Mouse (Mus musculus): ENCODE data around the gene Vash1.

Gene Vash1

DNA sequence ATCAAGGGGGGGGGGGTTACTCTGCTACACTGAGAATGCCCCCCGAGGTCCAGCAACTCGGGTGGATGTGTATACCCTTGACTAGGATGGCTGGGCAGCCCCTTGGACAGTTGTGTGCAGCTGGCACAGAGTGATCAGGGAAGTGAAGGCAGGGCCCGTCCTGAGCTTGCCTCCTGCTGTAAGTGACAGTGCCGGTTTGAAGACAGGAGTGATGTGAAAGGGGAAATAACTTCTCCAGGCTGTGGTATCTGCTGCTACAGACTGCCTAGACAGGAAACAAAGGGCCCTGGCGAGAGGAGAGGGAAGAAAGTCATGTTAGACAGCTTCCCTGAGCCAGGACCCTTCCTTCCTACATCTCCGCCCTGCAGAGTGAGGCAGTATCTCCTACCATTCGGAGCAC is 5.2 kb downstream of the Vash1 start:
- in situ Hi-C loops (cut with MboI, MseI): no loop called here

DNA sequence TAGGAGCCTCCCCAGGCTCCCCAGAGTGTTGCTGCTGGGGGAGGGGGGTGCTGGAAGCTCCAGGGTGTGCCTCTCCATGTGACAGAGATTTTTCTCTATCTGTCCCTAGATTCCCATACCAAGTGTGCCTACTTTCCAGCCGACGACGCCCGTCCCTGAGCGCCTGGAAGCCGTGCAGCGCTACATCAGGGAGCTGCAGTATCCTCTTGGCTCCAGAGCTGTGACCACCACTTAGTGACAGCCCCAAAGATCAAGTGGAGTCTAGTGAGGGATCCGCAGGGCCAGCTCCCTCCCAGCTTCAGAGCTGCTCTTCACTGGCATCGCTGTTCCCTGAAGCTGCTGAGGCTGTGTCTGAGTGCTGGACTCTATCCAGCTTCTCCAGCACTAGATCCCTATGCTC is 6.8 kb downstream of the Vash1 start:
- in situ Hi-C loops (cut with MboI, MseI): no loop called here

DNA sequence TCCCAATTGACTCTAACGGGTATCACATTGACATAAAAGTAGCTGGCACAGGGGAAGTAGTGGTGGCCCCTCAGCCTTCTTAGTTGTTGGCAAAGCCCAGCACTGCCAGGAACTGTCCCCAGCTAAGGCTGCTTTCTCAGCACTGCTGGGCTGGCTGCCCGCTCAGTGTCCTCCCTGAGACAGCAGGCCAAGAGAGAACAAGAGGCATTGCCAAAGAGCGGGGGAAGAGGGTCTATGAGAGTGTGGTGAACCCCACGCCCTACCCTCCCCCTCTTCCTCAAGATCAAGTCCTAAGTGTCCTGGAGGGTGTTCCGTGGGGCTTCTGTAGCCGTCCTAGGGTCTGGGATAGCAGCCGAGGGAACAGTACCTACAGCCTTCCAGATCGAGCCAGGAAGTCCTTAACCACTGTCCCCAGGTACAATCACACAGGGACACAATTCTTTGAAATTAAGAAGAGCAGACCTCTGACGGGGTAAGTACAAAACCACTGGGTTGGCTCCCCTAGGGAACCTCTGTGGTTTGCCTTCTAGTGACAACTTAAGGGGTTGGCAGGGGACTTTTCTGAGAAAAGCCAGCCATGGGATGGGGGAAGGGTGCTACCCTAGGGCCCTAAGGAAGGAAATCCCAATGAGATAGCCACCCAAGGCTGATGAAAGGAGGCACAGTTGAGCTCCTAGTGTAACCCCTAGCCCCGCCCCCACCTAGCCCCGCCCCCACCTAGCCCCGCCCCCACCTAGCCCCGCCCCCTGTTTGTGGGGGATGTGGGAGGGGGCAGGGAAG is 8.2 kb downstream of the Vash1 start:
- in situ Hi-C loops (cut with MboI, MseI): no loop called here

DNA sequence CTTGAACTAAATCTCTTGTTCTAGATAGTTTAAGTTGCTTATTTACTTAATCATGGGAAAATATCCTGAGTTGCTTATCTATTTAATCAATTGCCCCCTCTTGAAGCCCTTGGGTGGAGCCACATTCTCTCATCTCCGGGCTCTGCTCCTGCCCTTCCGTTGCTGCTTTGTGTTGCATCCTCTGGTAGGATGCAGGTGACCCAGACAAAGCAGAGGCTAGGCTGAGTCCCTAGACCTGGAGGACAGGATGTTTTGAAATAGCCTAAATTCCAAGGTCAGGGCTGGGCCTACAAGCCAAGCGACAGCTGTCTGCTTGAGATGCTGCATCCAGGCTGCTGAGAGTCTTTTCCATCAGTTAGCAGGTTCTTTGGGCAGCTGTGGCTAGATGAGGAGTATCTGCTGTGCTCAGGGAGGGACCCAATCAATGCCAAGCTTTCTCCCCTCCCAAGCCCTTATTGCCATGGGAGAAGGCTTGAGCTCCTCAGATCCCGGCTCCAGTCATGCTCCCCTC is 9.0 kb downstream of the Vash1 start:
- in situ Hi-C loops (cut with MboI, MseI): no loop called here

DNA sequence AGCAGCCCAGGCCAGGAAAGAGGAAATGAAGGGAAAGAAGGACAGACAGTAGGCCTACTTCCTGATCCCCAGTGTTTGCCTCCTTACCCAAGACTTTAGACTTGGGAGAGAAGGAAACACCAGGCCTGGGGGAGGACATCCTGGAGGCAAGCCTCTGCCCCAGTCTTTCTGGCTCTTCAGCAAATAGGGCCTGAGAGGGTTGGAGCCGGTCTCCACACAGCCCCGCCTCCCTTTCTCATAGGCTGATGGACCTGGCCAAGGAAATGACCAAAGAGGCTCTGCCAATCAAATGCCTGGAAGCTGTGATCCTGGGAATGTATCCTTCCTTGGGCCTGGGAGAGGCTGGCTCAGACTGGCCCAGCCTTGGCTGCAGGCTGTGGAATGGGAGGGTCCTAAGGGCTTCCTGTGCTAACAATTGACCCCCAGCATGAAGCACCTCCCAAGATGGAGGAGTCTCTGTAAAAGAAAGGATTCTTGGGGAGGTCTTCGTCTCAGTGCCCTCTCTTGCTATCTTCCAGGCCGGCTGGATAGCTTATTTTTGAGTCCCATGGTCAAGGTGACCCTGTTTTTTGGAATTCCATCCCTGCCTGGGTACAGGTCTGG is 9.6 kb downstream of the Vash1 start:
- in situ Hi-C loops (cut with MboI, MseI): no loop called here

DNA sequence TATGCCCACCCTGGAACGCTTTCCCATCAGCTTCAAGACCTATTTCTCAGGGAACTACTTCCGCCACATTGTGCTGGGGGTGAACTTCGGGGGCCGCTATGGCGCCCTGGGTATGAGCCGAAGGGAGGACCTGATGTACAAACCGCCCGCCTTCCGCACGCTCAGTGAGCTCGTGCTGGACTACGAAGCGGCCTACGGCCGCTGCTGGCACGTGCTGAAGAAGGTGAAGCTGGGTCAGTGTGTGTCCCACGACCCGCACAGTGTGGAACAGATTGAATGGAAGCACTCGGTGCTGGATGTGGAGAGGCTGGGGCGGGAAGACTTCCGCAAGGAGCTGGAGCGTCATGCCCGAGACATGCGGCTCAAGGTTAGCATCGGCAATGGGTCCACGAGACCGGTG is 10.4 kb downstream of the Vash1 start:
- in situ Hi-C loops (cut with MboI, MseI): no loop called here

DNA sequence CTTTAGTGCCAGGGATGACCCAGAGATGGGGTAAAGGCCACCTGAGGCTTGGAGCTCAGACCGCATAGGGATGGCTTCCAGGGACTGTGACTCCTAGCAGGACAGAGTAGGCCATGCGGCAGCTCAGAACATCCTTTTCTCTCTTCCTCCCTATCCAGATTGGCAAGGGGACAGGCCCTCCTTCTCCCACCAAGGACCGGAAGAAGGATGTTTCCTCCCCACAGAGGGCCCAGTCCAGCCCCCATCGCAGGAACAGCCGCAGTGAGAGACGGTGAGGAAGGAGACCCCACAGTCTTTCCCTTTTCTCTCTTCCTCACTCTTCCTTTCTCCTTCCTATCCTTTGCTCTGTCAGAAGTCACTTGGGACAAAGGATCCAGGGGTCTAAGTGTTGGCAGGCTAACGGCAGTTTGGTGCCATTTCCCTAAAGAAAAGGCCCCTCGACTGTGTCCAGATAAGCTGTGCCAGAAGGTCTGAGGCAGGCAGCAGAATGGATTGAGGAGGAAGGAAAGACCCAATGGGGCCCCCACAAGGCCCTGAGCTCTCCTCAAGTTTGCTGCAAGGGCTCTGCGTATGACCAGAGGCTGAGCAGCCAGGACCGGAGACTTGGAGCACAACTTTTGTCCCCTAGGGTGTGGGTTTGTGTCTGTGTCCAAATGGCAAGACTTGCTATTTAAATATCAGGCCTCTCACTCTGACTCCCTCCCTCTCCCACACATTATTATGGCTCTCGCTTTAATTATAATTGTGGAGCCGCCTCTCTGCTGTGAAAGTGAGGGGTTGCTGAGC is 12.4 kb downstream of the Vash1 start:
- in situ Hi-C loops (cut with MboI, MseI): no loop called here

DNA sequence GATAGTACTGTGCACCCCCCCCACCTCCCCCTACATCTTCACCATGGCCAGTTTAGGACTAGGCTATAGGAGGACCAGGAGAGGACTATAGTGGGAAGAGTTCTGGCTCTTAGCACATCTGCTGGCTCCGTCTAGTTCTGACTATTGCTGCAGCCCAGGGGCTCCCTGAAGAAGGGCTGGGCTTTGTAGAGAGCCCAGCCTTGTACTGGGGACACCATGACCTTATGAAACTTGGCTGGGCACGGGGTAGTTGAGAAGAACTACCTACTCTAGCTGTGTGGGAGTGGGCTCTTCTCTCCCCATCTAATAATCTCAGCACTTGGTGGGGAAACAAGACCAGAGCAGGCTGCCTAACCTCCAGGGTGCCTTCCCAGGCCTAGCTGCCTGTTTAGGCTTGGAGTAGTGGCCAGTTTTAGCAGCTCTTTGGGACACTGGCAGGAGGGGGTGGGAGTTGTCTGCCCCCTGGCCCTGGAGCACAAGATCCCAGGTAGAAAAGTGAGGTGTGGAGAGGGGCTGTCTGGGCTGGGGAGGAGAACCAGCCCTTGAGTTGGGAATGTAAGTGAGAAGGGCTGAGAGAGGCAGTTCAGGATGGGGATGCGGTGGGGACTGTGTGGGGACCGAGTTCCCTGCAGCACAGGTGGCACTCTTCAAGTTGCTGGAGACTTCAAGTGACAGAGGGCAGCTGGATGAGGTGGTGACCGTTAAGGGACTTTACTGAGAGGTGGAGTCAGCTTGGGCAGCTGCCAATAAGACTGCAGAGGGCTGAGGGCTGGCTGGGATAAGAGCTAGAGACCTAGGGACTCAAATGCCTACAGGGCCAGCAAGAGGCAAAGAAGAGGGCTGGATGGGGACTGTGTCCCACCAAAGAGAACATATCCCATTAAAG is 14.2 kb downstream of the Vash1 start:
- in situ Hi-C loops (cut with MboI, MseI): no loop called here

DNA sequence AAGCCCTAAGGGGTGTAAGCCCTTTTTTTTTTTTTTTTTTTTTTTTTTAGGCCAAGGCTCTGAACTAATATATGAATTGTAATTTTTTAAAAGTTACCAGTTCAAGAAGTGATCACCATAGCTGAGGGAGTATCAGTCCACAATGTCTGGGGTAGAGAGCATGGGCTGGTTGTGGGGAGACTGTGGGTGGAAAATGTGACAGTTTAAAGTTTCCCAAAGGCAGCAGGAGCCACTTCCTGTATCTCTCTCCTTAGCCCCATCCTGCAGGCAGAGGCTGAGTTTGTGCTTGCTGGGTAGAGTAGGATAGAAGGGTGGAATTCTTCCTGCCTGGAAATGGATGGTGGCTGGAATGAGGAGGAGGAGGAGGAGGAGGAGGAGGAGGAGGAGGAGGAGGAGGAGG is 14.9 kb downstream of the Vash1 start:
- in situ Hi-C loops (cut with MboI, MseI): no loop called here

DNA sequence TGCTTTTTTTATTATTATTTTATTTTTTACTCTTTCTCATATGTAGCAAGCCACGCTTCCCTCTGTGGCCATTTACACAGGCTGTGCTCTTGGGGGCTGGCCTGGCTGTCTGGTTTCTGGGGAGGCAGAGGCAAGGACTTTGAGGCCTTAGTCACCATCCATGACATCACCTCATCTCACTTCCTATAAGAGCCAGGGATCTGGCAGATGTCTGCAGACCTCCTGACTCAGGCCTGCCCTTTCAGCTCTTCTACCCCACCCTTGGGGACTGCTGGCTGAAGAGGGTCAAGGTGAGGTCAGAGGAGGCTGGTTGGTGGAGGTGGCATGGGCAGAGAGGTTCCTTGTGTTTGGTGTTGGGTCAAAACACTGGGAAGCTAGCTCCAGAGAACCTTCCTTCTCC is 15.9 kb downstream of the Vash1 start:
- in situ Hi-C loops (cut with MboI, MseI): no loop called here

DNA sequence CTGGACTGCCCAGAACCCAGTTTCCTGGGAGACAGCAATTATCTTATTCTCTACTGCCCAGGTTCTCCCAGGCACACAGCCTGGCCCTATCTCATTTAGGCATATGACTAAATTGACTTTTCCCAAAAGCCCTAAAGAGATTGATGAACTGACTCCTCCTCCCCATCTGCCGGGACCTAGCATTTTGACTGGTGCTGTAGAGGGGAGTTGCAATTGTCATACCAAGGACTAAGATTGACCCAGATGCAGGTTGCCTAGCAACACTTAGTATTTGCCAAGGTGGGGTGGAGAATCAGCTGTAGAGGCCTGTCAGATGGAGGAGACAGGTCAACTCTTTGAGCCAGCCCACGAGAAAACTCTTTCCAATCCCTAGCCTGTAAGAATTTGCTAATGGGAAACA is 19.5 kb downstream of the Vash1 start:
- in situ Hi-C loops (cut with MboI, MseI): no loop called here

DNA sequence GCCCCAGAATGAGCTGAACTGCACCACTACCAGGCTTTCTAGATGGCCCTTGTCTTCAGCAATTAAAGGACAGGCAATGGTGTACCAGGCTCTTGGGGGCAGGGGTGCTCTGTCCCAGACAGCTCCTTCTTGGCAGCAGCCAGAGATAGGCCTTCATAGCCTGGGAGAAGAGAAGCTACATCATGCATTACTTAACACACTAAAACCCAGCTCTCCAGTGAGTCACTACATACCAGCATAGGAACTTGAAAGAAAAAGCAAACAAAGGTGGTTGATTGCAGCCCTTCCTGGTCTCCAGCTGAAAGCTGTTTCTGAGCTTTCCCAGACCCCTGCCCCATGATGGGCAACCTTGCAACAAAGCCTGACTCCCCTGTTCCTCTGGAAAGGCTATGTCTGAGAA is 20.0 kb downstream of the Vash1 start:
- in situ Hi-C loops (cut with MboI, MseI): no loop called here

DNA sequence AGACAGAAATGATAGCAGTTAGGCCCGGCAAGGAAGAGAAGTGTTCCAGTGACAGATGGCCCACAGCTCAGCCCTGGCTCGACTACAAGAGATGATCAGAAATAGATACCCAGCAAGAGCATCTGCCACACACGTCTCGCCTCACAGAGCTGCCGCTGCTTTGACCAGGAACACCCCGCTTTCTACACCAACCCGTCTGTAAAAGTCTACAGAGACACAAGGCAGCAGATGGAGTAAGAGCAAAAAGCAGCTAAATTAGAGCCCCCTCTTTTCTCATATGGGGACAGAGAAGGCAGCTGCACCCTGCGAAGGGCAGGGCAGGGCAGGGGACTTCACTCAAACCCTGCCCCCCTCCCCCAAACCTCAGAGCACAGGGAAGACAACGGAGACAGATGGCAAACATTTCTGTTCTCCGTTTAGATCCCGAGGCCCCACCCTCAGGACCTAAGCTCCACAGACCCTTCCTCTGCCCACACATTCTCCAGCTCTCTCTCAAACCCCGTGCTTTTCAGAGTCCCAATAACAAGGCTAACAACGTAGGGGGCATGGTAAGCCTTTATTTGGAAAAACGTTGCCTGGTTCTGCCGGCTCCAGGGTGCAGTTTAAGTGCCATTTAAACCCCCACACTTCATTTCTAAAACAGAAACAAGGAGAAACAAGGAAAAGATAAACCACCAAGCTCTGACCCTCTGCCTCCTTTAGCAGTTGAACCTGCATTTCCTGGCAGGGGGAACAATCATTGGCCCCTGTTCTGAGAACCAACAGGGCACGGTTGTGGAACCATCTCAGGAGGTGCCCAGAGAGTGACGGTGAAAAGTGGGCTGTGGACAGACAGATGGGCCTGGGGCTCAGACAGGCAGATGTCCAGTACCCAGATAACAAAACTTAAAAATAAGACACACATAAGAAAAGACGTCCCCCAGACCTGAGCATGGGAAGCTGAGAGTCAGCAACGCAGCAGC is 21.7 kb downstream of the Vash1 start:
- in situ Hi-C loops (cut with MboI, MseI): no loop called here

DNA sequence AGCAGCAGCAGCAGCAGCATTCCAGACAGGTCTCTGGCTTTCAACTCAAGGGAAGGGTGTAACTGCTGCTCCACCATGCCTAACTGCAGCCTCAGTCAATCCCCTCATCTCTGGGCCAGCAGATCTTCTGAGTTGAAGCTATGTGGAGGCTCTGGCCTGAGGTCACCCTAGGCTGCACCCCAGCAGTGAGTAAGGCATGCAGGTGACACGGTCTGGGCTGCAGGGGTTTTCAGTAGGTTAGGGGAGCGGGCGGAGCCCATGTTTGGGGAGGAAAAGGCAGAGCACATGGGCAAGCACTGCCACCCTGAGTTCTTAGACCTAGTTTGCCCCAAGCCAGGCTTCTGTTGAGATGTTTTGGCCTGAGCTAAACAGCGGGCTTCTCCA is 22.4 kb downstream of the Vash1 start:
- in situ Hi-C loops (cut with MboI, MseI): no loop called here

DNA sequence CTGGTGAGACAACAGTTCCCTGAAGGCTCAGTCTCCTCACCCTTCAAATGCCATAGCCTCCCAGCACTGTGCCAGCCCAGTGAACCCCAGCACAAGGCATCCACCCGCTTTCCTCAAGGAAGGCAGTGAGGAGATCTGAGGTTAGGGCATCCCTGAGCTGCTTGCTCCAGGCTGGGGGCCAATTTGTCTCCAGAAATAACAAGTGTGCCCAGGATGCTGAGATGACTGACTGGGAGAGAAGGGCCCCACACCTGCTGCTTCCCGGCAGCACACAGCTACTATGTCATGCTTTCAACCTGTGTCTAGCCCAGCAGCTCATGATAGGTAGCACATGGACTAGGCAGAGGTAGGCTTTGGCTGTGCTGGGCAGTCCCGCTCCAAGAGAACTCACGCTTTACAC is 23.0 kb downstream of the Vash1 start:
- in situ Hi-C loops (cut with MboI, MseI): no loop called here

DNA sequence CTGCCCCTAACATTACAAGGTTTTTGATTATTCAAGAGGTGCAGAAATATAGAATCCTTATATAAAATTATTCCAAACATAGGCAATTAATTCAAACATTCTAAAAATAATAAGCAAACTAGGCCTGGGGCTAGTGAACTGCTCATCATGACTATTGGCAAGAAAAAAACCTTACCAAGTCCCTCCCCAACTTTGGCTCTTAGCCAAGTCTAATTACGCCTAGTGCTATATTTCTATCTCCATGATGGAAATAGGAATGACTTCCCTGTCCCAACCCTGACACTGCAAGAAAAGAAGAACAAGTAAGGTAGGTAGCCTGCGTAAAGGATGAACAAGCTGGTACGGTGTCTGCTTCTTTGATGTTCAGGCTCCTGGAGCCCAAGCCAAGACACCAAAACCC is 24.2 kb downstream of the Vash1 start:
- in situ Hi-C loops (cut with MboI, MseI): no loop called here

DNA sequence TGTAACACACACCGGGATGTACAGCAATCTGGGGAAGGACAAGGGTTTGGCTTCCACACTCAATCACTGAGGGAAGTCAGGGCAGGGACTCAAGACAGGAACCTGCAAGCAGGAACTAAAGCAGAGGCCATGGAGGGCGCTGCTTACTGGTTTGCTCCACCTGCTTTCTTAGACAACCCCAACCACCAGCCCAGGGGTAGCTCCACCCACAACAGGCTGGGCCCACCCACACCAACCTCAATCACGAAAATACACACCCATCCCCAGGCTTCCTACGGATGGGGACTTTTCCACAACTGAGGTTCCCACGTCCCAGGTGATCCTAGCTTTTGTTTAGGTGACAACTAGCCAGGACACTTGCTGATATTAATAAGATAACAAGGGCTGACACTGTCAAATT is 27.3 kb downstream of the Vash1 start:
- in situ Hi-C loops (cut with MboI, MseI): no loop called here

DNA sequence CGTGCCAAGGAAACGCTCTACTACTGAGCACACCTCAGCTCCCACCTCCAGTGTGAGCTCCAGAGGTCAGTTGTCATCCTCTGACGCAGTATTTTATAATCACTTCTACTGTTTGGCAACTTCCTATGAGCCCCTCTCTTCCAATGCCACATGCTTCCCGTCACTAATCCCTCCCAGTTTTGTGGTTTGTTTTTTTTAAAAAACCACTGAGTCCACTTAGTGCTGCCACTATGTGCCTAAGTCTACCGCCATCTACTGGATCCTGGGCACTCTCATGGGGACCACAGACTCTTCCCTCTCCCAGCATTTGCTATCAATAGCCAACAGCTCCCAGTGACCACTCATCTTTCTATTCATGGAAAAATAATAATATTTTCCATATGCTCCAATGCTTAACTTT is 35.5 kb downstream of the Vash1 start:
- in situ Hi-C loops (cut with MboI, MseI): no loop called here

DNA sequence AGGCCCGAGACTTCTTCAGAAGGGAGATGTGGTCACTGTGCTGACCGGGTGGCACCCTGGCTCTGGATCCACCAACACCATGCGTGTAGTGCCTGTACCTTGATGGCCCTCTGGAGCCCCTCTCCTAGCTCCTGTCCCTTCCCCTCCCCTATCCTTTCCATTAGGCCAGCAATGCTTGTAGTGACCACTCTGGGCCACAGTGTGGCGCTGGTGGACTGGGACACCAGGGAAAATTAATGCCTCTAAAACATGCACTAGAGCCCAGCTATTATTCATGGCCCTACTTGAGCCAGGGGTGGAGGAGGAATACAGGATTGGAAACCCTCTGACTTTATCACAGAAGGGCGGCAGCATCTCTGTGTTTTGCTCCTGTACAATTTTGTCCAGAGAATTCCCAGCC is 36.9 kb downstream of the Vash1 start:
- in situ Hi-C loops (cut with MboI, MseI): loop anchor here (5.0 kb wide), 1 partner anchor 98 kb away; no protein-coding TSS in a partner anchor

DNA sequence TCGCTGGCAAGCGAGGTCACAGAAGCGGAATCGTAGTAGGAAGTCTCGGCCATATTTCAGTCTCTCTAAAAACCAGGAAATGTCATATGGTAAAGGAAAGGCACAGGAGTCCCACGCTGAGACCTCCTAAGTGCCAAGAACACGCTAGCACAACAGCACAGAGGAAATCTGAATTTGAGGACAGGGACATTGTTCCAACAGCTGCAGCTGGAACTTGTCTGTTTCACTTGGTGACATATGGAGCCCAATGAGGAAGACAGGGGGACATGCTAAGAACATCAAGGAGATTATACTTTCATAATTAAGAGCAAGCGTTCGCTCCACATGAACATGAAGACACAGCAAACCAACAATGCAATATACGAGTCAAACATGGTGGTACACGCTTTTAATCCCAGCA is 38.5 kb downstream of the Vash1 start:
- in situ Hi-C loops (cut with MboI, MseI): loop anchor here (5.0 kb wide), 1 partner anchor 100 kb away; no protein-coding TSS in a partner anchor
